Mouse (Mus musculus) thymus, adult 2 months (tissue): ENCODE measurements around the gene Gm17545. TPM values are rescaled to one million over a fixed set of nuclear protein-coding genes. Genes with fewer than 3 reads are reported as not detected.

ENCODE experiments used
- DNase-seq: peaks from one replicate; pipeline ENCODE4 v3.0.0; 2021
- H3K27ac ChIP-seq: fragments of 200-500 bp; 2 replicates; pipeline ENCODE4 v1.5.1; 2012; ENCODE audit warnings: low read length, control low read depth; ENCODE audit not compliant: control insufficient read depth, insufficient read depth
- H3K27me3 ChIP-seq: fragments of 200-500 bp; 2 replicates; pipeline ENCODE4 v1.6.1; 2012; ENCODE audit warnings: mild to moderate bottlenecking, low read length, moderate library complexity, mixed read lengths; ENCODE audit not compliant: control insufficient read depth, insufficient read depth
- H3K36me3 ChIP-seq: fragments of 200-500 bp; 2 replicates; pipeline ENCODE4 v1.6.1; 2012; ENCODE audit warnings: mild to moderate bottlenecking, low read length, moderate library complexity; ENCODE audit not compliant: control insufficient read depth, insufficient read depth
- H3K4me1 ChIP-seq: fragments of 200-500 bp; replicated peaks from 2 replicates; pipeline ENCODE4 v1.6.1; 2012; ENCODE audit warnings: low read length; ENCODE audit not compliant: control insufficient read depth, insufficient read depth
- H3K4me3 ChIP-seq: fragments of 200-500 bp; 2 replicates; pipeline ENCODE4 v1.5.1; 2012; ENCODE audit warnings: mild to moderate bottlenecking, low read length, control low read depth, moderate library complexity; ENCODE audit not compliant: control insufficient read depth, insufficient read depth
- CTCF ChIP-seq: fragments of 200-500 bp; IDR thresholded peaks from 2 replicates; pipeline ENCODE4 v1.5.1; 2012; ENCODE audit warnings: mild to moderate bottlenecking, control low read depth, low read length, moderate library complexity, borderline replicate concordance; ENCODE audit not compliant: control insufficient read depth, poor library complexity, insufficient read depth; ENCODE audit errors: extremely low read depth
- POLR2A ChIP-seq: fragments of 200-500 bp; IDR thresholded peaks from 2 replicates; pipeline ENCODE4 v1.6.1; 2012; ENCODE audit warnings: mild to moderate bottlenecking, low read length, control low read depth, moderate library complexity; ENCODE audit not compliant: control insufficient read depth, poor library complexity, insufficient read depth; ENCODE audit errors: extremely low read depth
- WGBS: fragments of 180-500 bp; shearing (Covaris S2); methylation state at CpG from one replicate; pipeline ENCODE4 v1.1.7; 2018; 5-methylcytosine and 5-hydroxymethylcytosine counted together
- polyA plus RNA-seq: library from polyadenylated mRNA; depleted of rRNA; stranded (reverse); fragments of >200 nt; gene quantifications from 2 replicates; pipeline ENCODE4 v1.2.3, GENCODE M21; 2012

Gene Gm17545
- polyA plus RNA-seq, 1 experiment, result not detected

DNA sequence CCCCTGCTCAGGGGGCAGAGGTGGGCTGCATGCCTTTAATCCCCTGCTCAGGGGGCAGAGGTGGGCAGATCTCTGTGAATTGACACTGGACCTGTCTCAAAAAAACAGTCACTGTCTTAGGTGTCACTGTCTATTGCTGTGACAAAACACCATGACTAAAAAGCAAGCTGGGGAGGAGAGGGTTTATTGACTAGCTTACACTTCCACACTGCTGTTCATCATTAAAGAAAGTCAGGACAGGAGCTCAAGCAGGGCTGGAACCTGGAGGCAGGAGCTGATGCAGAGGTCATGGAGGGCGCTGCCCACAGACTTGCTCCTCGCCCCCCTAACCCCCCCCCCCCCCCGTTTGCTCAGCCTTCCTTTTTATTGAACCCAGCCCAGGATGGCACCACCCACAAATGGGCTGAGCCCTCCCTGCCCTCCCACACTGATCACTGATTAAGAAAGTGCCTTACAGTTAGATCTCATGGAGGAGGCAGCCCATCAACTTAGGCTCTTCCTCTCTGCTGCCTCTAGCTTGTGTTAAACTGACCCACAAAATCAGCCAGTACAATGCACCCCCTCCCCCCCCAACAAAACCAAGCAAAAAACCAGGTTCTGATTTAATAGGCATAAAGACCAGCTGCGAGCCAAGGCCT, 25.9 kb upstream of the Gm17545 start:
- DNase-seq, result no peak
- Histone ChIP-seq H3K4me3 (no peak overlapping the region), H3K27me3 (no peaks in the 10 kb centered on the region), H3K27ac (no peak overlapping the region), H3K4me1 (peaks cover 10% of the 10 kb centered on the region), H3K36me3 (no peaks in the 10 kb centered on the region)
- 62% methylated on average over 4 of the region's 4 CpGs for WGBS
- TF ChIP-seq CTCF (no peak), POLR2A (no peak)

GRCm38 (mm10) chr9:22428666-22429410, 25.3 kb upstream of the Gm17545 start:
- 84% methylated on average over 14 of the region's 14 CpGs for WGBS
- Histone ChIP-seq H3K27ac (no peak overlapping the region), H3K4me1 (peaks cover 10% of the 10 kb centered on the region), H3K4me3 (no peak overlapping the region), H3K36me3 (no peaks in the 10 kb centered on the region), H3K27me3 (no peaks in the 10 kb centered on the region)
- no peak for TF ChIP-seq CTCF
- TF ChIP-seq POLR2A, result no peak
- DNase-seq, result no peak

DNA sequence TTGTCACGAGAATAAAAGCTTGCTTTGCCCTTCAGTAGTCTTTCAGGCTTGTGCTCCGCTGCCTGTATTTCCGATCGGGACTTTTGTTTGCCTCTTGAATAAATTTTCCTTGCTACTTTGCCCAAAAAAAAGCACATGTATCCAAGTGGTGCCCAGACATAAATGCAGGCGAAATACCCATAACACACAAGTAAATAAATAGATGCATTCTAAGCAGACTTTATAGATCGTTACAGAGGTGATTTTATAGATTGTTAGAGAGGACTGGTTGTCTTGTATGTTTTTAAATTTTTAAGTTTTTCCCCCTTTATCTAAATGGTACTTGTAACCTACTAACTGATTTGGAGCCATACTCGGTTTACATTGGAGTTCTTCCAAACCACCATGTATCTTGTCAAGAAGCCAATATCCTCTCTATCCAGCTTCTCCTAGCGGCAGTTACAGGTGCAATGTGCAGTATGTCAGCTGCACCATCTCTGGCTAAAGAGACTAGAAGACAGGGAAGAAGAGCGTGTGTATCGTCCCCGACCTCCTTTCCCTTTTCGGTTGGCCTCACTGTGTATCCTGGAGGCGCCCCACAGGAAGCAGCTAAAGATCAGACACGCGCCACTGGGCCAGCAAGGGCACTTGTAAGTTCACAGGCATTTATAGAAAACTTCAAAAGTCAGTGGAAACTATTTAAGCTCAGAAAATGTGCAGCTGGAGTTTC, 24.4 kb upstream of the Gm17545 start:
- peak; percentile 50 for DNase-seq
- H3K27ac ChIP-seq, result peak overlapping the region; percentile 27
- no peak overlapping the region for H3K4me3 ChIP-seq
- TF ChIP-seq CTCF (no peak), POLR2A (no peak)
- peaks cover 10% of the 10 kb centered on the region for H3K4me1 ChIP-seq
- WGBS, result 35% methylated on average over 15 of the region's 15 CpGs
- H3K36me3 ChIP-seq, result no peaks in the 10 kb centered on the region
- no peaks in the 10 kb centered on the region for H3K27me3 ChIP-seq

DNA sequence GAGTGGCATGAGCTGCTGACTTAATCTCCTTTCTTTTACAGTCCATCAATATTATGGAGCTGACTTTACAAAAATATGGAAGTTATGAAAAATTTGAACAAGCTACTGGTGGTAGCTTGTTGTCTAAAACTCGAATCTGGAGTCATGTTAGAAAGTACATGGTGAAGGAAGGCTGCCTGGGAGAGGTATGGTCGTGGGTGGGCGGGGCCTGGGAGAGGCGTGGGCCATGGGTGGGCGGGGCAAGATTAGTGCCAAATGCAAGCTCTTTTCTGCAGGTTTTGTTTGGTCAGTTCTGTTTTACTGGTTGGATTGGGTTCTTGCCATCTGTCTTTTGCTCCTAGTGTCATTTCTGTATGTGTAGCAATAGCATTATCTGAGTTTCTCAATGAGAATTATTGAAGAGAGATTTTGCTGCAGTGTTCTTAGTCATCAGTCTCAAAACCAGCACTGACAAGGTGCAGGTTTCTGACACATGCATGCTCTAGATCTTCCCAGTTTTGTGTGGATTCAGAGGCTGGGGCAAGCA, 23.7 kb upstream of the Gm17545 start:
- Histone ChIP-seq H3K4me3 (no peak overlapping the region), H3K27me3 (no peaks in the 10 kb centered on the region), H3K4me1 (peaks cover 10% of the 10 kb centered on the region), H3K36me3 (no peaks in the 10 kb centered on the region), H3K27ac (peak overlapping the region; percentile 32; the same call in 1 of the 2 replicates)
- no peak for TF ChIP-seq POLR2A
- no peak for TF ChIP-seq CTCF
- DNase-seq, result peak; percentile 16
- 15% methylated on average over 5 of the region's 5 CpGs for WGBS

DNA sequence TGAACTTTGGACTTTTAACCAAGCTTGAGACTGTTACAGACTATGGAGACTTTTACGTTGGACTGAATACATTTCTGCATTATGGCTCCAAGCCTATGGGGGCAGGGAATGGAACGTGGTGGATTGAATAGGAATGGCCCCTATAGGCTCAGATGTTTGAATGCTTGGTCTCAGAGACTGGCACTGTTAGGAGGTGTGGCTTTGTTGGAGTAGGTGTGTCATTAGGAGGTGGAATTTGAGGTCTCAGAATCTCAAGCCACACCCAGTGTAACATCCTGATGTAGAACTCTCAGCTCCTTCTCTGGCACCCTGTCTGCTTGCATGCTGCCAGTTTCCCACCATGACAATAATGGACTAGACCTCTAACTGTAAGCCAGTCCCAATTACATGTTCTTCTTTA, 20.9 kb upstream of the Gm17545 start:
- Histone ChIP-seq H3K36me3 (no peaks in the 10 kb centered on the region), H3K4me1 (peaks cover 10% of the 10 kb centered on the region)
- WGBS, result 98% methylated on average over 2 of the region's 2 CpGs

DNA sequence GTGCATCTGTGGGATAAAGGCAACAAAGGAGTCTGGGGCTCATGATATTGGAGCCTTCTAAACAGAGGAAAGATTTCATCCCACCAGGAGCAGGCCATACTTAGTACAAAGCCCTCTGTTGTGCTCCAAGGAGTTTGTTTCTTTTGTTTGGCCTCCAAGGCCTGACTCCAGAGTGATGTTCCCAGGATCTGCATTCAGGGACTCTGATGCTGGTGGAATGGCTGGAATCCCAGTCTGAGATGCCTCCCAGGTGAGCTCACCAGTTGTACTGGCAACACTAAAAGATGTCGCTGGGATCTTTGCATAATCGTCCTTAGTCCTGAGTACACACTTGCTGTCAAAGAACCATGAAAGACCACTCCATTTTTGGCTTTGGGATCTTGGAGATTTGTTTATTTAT, 20.0 kb upstream of the Gm17545 start:
- no peak overlapping the region for H3K4me3 ChIP-seq

More for the DNA sequence above, 20.9 kb upstream of the Gm17545 start:
- no peak overlapping the region for H3K27ac ChIP-seq
- no peak for TF ChIP-seq CTCF
- TF ChIP-seq POLR2A, result no peak
- no peak for DNase-seq
- no peaks in the 10 kb centered on the region for H3K27me3 ChIP-seq
- H3K4me3 ChIP-seq, result no peak overlapping the region

More for the DNA sequence above, 20.0 kb upstream of the Gm17545 start:
- no peaks in the 10 kb centered on the region for H3K36me3 ChIP-seq
- WGBS, result 99% methylated on average over 2 of the region's 2 CpGs
- H3K27ac ChIP-seq, result no peak overlapping the region
- DNase-seq, result no peak
- peaks cover 6% of the 10 kb centered on the region for H3K4me1 ChIP-seq
- TF ChIP-seq POLR2A (no peak), CTCF (no peak)
- no peaks in the 10 kb centered on the region for H3K27me3 ChIP-seq
